20 mouse cellular contexts compared by ENCODE assay signal in the genomic region with DNA sequence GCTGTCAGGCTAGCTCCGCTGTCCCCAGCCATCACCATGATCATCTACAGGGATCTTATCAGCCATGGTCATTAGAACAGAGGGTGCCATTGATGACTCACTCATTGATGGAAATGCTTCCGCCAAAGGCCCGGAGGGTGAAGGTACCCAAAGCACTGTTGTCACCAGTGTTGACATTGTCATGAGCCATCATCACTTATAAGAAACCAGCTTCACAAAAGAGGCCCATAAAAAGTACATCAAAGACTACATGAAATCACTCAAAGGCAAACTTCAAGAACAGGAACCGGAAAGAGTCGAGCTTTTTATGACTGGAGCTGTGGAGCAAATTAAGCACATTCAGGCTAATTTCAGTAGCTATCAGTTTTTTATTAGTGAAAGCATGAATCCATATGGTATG. TPM values are rescaled to one million over a fixed set of nuclear protein-coding genes. Genes with fewer than 3 reads are reported as not detected.
"Had no signal": no experiment of that assay in that cellular context is flagged by ENCODE, and none has a peak within 500 bp of the region (broad histone marks: within the 10 kb centered on the region; RNA-seq: fewer than 3 reads in every experiment).

No protein-coding gene starts in this region.

- ATAC-seq: liver, embryonic 12.5 days; midbrain, embryonic 15.5 days had no signal

- DNase-seq: kidney, postnatal 25 days; layer of hippocampus, adult 9-11 months; liver; lung, adult 2 months; right cerebral cortex, postnatal 14 days; right cerebral cortex, postnatal 4 days; thymus, postnatal 36 days had no signal

RNA-seq across cellular contexts. Expression of a gene that starts 54.3 kb away (rescaled TPM):
- total RNA-seq: layer of hippocampus, adult 2 months; layer of hippocampus, postnatal 25 days; left cerebral cortex, adult 18-20 months; left cerebral cortex, postnatal 25 days had no signal
- polyA plus RNA-seq: kidney, embryonic 14.5 days; kidney, postnatal 0 days; limb, embryonic 10.5 days; limb, embryonic 13.5 days; liver, embryonic 12.5 days; midbrain, embryonic 12.5 days; midbrain, embryonic 15.5 days; stomach, embryonic 14.5 days; stomach, postnatal 0 days had no signal
